Mouse (Mus musculus) embryo, embryonic 10 days (tissue): Measurements from ENCODE around the gene Gbx1.

Experiments used
- DNase-seq: peaks from one replicate; pipeline ENCODE4 v3.0.0-alpha.2; 2015; ENCODE audit warnings: low spot score

Gbx1 gene

GRCm38 (mm10) chr5:24525360-24526189 lies 1.4 kb downstream of the Gbx1 start:
- DNase-seq: no peak

GRCm38 (mm10) chr5:24524522-24524921 lies 2.5 kb downstream of the Gbx1 start:
- no peak for DNase-seq

- DNase-seq: peak; percentile 44
Observed at GRCm38 (mm10) chr5:24523806-24524205, 3.2 kb downstream of the Gbx1 start.

DNA sequence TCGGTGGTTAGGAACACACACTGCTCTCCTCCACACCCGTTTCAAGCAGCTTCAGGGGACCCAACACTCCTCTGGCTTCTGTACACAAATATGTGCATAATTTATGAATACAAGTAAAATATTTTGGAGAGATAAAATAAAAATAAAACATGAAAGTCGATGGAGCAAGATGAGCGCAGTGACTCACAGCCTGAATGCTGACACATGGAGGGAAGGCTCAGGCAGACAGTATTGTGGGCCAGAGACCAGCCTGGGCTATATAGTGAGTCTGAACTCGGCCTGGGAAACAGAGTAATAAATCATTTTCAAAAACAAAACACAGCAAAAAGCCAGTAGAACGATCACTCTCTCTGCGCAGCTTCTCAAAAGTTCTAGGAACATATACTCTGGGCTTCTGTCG lies 5.6 kb downstream of the Gbx1 start:
- DNase-seq: no peak

- DNase-seq: no peak
Observed at GRCm38 (mm10) chr5:24512271-24512670, 14.7 kb downstream of the Gbx1 start.

DNA sequence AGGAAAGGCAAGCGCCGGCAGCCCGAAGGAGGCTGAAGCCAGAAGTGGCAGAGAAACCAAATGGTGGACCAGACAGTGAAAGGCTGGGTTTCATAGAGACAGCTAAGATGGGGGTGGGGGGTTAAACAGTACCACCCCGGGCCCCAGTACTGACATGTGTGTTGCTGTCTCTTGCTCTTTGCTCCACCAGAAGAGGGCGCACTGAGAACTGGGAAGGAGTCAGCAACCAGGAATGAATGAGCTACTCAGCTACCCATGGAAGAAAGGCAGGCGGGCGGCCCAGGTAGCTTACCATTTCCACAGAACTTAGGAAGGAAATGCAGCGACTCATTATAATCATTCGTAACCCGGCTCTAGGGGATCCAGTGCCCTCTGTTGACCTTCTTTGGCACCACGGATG lies 16.4 kb downstream of the Gbx1 start:
- DNase-seq: no peak

DNA sequence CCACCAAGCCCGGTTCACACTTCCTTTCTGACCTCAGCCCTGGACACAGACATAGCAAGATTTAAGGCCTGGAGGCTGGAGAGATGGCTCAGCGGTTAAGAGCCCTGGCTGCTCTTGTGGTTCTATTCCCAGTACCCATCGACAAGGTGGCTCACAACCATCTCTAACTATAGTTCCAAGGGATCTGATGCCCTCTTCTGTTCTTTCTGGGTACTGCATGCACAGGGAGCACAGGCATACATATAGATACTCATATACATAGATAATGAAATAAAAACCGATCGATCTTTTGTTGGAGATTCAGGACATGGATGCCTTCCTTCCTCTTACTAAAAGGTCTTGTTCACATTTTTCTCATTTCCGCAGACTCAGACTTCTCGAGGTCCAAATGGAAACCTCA lies 18.6 kb downstream of the Gbx1 start:
- no peak for DNase-seq

DNA sequence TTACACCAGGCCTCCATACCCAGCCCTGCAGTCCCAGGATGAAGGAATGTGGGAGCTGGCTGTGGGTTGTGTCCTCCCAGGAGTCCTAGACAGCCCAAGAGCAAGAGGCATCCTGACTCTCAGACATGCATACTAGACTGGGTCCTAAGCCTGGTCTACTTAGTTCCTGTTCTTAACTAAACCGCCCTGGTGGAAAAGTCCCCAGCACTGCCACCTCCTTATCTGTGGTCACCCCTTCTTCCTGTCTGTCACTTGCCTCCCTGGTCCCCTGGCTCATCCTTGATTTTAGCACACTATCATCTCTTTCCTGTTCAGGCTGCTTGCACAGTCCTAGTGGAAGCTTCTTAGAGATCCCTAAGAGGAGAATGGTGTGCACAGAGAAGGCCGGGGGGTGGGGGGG lies 21.5 kb downstream of the Gbx1 start:
- no peak for DNase-seq

GRCm38 (mm10) chr5:24502786-24503185 lies 24.2 kb downstream of the Gbx1 start:
- DNase-seq: no peak

GRCm38 (mm10) chr5:24500851-24501250 lies 26.2 kb downstream of the Gbx1 start:
- no peak for DNase-seq

DNA sequence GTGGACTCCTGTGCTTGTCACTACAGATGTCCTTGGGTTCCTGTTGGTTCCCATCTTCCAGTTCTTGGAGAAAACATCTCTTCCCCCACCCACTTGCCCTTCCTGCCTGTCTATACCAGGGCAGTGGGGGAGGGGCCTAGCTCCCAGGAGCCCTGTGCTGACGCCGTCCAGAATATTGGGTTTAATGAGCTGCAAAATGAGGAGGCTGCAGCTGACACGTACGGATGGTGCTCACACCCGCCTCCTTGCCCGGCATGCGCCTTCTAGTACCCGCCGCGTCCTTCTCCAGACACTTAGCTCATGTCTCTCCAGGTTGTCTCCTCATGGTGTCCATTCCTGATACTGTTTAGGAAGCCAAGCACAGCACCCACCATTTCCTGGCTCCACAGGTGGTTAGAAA lies 27.9 kb downstream of the Gbx1 start:
- no peak for DNase-seq

- no peak for DNase-seq
Observed at GRCm38 (mm10) chr5:24497526-24497925, 29.5 kb downstream of the Gbx1 start.

DNA sequence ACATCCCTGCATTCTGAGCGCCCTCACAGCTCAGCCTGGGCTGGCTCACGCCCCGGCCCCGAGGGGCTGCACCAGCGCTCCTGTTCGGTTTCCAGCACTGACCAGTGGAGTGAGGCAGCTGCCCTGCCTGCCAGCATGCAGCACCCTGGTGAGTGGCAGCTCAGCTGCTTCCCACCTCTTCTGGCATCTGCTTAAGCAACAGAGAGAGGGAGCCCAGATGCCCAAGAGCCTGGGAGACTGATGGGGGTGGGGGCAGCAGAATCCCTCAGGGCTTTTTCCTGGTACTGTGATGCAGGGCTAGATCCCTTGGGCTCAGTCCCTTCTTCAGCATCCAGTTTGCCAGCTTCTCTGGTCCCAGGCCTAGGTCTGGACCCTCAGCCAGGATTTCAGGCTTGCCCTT lies 30.2 kb downstream of the Gbx1 start:
- DNase-seq: no peak

DNA sequence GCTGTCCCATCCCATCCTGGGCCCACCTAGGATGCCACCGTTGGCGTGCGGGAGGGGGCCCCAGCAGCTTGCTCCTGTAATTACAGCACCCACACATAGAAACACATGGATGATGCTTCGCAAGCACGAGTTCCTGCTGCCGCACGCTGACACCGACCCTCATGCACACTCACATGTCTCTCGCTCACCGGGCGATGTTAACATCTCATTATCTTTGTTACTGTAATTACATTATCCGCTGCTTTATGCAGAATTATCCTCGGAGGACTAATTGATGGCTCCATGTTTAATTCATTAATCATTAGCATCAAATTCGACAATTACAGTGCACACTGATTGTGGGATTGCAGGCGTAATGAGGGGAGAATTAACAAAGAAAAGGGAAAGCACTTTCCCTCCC lies 32.0 kb downstream of the Gbx1 start:
- no peak for DNase-seq

- no peak for DNase-seq
Observed at GRCm38 (mm10) chr5:24492546-24493285, 34.3 kb downstream of the Gbx1 start.

GRCm38 (mm10) chr5:24490413-24490920 lies 36.5 kb downstream of the Gbx1 start:
- DNase-seq: no peak

DNA sequence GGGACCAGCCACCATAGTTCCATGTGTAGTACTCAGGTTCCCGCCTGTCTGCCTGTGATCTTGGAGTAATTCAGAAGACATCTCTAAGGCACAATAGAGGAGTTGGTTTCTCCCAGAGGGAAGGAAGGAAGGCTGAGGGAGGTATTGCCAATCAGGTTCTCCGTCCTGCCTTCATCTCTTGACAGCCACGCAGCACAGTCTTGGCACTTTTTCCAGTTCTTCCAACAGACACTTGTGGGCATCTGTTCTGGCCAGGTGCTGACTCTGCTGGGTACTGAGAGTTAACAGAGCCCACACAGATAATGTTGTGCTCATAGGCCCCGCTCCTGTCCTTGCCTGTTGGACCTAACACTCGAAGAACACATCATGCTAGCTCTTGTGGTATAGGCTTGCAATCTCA lies 40.3 kb downstream of the Gbx1 start:
- no peak for DNase-seq

DNA sequence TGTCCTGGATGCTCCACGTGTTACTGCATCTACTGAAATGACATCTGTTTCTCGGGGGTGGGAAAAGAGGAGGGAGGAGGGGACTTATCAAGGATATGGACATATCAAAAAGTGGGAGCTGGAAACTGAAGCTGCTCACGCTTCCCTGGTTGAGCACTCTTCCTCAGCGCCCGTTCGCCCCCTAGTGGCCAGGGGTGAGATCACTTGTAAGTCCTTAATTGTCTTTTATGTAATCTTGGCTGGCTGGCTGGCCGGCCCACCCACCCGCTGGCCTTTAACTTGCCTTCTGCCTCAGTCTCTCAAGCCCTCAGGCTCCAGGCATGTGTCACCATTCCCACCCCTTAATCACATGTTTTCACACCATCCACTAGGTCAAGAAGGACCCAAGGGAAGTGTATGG lies 40.9 kb downstream of the Gbx1 start:
- DNase-seq: peak; percentile 94

DNA sequence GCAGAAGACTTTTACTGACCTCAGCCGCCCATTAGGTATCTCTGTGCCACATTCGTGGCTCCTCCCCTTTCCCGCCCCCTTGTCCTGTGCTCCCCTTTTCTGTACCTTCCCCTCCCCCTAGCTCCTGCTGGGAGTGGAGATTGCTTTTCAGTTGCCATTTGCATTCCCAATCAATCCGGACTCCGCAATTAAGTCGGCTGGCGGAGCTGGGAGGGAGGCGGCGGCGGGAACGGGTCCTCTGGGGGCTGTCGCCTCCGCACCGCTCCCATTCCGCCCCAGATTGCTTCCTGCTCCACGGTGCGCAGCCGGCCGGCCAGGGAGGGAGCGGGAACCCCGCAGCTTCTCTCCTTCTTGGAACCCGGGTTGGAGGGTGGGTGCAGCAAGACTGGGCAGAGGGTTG lies 42.0 kb downstream of the Gbx1 start:
- peak; percentile 43 for DNase-seq

GRCm38 (mm10) chr5:24483326-24483725 lies 43.7 kb downstream of the Gbx1 start:
- peak; percentile 83 for DNase-seq

DNA sequence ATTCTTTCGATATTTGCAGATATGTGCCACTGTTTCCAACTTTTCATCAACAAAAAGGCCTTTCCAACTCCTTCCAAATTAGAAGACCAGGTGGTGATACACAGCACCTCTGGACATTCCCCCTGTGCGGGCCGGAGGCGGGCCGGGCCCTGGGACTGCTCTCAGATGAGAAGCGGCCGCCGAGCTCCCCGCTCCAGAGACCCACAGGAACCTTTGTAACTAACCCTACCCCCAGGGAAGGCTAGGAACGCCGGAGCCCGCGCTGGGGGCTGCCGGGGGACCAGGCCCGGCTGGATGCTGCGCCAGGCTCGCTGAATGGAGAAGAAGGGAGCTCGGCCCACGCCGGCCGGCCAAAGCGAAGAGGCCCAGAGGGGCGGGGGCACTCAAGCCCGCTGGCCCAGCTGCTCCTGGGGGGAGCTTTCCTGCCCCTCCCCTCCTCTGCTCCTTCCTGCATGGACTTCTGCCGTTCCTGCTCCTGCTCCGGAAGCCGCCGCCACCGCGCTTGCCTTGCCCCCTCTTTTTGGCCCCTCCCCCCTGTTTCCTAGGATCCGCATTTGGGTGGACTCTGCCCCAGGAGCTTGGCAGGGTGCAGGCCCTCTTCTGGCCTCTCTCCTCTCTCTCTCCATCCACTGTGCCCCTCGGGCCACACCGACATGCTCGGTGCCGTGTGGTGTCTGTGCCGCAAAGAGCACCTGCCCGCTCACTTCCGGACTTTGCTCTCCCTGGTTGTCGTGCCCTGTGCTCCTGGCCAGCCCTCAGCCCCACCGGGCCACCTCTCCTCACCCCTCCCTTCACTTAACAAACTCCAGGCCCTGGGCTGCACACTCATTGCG lies 44.5 kb downstream of the Gbx1 start:
- no peak for DNase-seq

DNA sequence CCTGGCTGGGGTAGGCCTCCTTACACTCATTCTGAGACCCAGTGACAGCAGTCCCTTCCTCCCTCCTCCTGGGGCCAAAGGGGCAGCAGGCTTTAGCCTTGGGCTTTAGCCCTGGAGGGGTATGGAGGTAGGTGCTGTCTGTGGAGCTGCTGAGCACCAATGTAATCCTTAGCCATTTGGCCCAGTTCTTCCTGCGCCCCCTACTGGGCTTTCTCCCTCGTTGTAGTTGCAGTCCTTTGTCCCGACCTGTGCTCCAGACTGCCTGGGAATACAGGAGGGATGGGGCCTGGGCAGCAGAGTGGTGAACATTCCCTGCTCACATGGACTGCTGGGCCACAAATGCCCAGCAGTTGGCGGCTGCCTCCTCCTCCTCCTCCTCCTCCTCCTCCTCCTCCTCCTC lies 45.4 kb downstream of the Gbx1 start:
- peak; percentile 86 for DNase-seq
